Mouse (Mus musculus) erythroid progenitor cell, adult 5-6 weeks (primary cell): ENCODE data around the gene Emc8. TPM values are rescaled to one million over a fixed set of nuclear protein-coding genes. Genes with fewer than 3 reads are reported as not detected.
"Not testable (repeated sequence)": the region's sequence is repeated elsewhere in the genome, so short reads cannot be mapped to it uniquely, and the experiment has no call there.

Experiments used
- ATAC-seq: replicated peaks from 2 replicates; pipeline ENCODE4 v1.8.0; 2016; ENCODE audit warnings: moderate number of reproducible peaks, mild to moderate bottlenecking, moderate TSS enrichment, inconsistent platforms; ENCODE audit not compliant: poor library complexity, low FRiP score, severe bottlenecking
- total RNA-seq, 2 experiments: library from RNA; stranded (forward) in 1 of 2; stranded (reverse) in 1 of 2; fragments of 150-400 nt in 1 of 2; fragments of 186-747, 209-891 nt in 1 of 2; gene quantifications; 2 replicates each; pipeline versions ENCODE4 v1.2.3 to v1.2.4; 2015 to 2017; ENCODE audit warnings: low replicate concordance in 2 of 2

Emc8 gene
- total RNA-seq, 2 experiments from 2014 or later = 34.4 to 48.0 TPM

DNA sequence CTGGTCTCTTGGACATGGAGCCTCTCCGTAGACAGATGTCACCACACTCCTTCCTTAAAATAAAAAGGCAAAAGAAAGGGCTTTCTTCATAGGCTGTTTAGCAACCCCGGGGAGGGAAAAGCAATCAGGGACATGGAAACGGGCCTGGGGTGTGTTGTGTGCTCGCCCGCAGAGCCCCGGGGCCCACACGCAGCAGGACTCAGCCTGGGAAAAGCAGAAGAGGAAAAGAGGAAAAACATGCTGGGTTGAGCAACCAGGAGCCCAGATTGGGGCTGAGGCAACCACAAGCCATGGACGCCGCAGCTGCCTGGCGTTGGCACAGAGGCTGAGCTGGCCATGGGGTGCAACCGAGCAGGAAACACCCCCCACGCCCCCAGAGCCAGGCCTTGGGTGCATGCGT, 17.7 kb upstream of the Emc8 start:
- ATAC-seq = no peak

DNA sequence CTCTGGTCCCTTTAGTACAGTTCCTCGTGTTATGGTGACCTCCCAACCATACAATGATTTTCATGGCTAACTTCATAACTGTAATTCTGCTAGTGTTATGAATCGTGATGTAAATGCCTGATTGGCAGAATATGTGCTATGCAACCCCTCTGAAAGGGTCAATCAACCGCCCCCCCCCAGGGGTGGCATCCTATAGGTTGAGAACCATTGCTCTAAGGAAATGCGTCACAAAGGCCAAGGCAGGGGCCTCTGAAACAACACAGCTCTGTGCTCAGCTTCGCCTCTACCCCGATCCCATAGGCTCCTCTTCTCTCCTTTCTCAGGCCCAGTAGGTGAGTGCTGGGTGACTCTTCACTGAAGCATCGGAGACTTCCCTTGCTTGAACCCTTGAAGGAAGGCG, 17.2 kb upstream of the Emc8 start:
- no peak for ATAC-seq

DNA sequence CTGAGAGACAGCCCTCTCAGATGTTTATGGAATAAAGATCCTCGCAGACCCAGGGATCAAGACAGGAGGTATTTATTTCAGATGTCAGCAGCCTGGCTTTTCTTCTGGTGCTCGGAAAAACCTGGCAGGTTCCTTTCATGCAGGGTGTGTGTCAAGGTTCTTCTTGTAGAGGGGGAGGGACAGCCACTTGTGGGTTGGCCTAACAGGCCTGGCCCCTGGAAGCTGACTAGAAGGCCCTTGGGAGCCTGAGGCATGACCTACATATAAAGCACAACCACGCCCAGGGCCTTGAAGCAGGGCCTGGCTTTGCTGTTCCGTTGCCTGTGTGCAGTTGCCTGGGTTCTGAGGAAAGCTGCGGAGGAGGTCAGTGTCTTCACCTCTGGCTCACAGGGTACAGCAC, 16.7 kb upstream of the Emc8 start:
- ATAC-seq = no peak

DNA sequence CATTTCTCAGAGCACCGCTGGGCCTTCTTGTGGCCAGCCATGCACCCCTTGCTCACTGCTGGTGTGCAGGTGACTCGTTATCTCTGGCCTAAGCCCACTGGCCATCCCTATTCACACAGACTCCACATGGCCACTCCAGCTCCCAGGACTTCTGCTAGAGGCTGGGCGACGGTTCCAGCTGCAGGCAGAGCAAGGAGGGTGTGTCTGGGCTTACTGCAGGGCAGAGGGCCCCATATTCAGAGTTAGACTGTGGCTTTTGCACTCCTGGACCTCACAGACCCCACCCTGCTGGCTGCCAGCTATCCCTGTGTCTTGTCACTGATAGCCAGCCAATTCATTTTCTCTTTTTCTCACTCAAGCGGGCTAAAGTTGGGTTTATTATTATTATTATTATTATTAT, 15.7 kb upstream of the Emc8 start:
- ATAC-seq = no peak

DNA sequence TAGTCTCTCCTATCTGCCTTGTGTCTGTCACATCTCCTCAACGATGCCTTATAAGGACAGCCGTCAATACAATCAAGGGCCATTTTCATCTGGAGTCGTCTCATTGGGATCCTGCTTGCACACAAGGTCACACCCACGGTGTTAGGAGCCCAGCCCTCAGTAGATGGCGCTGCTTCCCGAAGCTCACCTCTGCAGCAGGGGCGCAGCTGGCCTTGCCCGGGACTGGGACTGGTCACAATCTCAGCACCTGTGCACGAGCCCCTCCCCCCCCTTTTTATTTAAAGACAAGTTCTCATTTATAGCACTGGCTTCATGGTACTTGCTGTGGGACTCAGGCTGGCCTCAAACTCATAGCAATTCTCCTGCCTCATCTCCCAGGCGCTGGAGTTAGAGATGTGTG, 15.2 kb upstream of the Emc8 start:
- peak; percentile 47; the same call in 1 of the 2 replicates for ATAC-seq

DNA sequence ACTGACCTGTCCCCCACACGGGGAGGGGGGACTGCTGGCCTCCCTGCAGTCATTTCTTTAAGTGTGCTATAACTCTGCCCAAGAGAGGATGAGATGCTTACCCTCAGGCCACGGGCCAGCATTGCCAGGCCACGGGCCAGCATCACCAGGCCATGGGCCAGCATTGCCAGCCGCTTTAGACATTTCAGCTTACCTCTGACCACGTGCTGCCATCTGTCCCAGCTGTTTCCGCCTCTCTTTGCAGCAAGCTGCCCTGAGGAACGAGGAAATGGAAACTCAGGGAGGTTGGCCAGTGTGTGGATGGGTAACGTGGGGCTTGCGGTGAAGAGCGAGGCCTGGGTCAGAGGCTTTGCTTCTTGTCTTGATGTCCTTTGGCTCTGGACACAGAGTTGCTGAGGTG, 12.7 kb upstream of the Emc8 start:
- ATAC-seq = no peak

DNA sequence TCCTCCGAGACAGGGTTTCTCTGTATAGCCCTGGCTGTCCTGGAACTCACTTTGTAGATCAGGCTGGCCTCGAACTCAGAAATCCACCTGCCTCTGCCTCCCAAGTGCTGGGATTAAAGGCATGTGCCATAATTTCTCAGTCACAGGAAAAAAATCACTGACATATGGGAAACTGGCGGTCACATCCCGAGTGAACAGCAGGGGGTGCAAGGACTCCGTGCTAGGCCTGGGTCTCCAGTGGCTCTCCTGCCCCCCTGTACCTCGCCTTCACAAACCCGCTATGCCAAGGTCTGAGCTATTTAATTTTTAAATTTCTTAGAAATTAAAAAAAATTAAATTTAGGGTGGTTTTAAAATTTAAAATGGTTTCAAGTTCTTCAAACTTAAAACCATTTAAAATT, 12.0 kb upstream of the Emc8 start:
- not testable (repeated sequence) for ATAC-seq

DNA sequence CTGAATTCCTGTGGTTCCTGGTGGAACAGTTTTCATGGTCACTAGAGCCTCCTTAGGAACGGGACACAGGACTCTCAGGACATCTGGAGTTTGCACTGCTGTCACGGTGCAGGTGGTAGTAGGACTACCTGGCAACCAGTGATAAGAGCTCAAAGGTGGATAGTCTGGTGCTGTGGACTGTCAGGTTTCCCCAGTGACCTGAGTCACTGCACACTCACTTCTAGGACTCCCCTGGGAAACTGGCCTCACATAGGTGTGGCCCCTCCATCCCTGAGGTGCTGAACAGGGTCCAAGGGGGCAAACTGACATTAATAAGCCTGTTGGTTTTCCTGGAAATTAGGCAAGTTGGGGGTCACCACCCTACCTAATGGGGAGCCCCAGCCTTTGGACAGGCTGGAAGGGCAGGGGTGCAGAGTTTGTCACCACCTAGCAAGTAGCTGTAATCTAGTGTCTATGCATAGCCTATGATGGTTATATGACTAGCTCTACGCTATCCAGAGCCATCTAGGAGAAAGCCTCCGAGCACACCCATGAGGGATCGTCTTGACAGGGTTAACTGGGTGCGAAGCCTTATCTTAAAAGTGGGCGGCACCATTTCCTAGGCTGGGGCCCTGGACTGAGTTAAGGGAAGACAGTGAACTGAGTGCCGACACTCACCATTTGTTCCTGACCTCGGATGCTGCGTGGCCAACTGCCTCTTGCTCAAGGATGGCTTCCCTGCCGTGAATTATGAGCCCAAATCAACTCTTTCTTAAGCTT, 11.4 kb upstream of the Emc8 start:
- no peak for ATAC-seq

DNA sequence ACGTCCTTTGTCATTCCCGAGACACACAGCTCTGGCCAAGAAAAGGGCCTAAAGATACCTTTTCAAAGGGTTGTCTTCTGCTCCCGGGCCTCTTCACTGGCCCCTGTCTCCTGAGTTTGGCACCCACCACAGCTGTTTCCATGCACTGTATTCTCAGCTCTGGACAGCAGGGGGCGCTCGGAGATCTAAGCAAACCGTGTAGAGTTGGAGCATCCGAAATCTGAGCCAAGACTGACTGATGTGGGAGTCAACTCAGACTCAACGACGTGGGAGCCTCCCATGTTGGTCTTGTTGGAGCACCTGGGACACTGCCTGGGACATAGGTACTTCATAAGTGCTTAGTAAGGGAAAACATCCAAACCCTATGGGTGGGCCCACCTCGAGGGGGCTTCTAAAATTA, 10.1 kb upstream of the Emc8 start:
- peak; percentile 74 for ATAC-seq

DNA sequence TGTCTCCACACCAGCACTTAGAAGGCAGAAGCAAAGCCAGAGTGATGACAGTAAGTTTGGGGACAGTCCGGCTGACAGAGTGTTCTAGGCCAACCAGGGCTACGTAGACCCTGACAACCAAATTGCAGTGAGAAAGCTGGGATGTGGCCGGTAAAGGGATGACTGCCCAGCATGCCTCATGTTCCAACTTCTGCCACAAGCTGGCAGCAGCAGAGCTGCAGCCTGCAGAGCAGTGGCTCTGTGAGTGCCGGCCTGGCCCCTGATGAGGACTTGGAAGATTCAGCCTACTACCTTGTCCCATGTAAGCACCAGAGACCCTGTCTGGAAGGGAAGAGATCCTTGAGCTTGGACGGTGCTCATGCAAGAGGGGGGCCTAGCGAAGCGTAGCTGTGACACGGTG, 7.3 kb upstream of the Emc8 start:
- no peak for ATAC-seq

DNA sequence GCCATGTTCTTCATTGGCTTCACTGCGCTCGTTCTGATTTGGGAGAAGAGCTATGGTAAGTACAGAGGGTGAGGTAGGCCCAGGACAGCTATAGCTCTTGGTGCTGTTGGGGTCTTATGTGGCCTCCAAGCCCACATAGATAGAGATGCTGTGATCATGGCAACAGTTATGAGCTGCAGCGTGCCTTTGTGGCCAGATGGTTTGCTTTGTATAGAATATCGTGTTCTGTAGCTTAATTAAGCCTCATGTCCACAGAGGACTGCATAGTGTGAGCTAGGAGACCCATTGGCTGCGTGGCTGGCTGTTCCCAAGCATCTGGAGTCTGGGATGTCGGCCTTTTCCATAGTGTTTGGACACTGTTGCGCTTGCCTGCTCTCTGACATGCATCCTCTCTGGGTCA, 4.9 kb upstream of the Emc8 start:
- ATAC-seq = no peak

DNA sequence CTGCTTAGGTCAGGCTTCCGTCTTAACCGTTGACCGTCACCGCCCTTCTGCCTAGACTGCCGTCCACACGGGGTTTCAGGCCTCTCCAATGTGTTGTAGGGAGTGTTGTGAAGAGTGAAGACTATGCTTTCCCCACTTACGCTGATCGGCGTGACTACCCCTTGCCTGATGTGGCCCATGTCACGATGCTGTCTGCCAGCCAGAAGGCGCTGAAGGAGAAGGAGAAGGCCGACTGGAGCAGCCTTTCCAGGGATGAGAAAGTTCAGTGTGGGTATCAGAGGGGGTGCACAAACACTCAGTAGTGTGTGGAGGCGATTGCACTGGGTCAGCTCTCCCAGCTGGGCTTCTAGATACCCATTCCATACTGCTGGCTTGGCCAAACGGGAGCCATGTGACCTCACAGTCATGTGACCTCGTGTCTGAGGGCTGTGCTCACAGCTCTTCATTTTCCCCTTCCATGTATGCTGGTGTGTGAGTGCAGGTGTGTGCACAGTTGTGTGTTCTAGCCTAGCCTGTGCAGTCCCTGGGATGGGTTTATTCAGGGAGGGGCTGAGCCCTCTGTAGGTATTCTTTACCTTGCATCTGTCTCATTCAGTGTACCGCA, 4.4 kb upstream of the Emc8 start:
- no peak for ATAC-seq

DNA sequence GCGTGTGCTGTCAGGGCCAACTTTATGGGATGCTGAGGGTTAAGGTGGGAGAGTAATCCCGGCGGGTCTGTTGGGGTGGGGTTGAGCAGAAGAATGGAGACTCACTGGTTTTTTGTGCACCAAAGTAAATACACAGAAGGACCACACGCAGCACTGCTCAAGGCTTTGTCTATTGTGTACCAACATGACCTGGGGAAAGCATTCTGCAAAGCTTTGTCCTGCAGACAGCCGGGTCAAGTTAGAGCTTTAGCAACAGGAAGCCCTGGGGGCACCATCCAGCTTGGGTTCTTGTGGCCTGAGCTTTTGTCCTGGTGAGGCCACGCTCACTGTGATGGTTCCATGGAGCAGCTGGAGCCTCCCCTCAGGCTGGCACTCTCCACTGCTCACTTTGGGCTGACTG, 3.4 kb upstream of the Emc8 start:
- ATAC-seq = no peak

DNA sequence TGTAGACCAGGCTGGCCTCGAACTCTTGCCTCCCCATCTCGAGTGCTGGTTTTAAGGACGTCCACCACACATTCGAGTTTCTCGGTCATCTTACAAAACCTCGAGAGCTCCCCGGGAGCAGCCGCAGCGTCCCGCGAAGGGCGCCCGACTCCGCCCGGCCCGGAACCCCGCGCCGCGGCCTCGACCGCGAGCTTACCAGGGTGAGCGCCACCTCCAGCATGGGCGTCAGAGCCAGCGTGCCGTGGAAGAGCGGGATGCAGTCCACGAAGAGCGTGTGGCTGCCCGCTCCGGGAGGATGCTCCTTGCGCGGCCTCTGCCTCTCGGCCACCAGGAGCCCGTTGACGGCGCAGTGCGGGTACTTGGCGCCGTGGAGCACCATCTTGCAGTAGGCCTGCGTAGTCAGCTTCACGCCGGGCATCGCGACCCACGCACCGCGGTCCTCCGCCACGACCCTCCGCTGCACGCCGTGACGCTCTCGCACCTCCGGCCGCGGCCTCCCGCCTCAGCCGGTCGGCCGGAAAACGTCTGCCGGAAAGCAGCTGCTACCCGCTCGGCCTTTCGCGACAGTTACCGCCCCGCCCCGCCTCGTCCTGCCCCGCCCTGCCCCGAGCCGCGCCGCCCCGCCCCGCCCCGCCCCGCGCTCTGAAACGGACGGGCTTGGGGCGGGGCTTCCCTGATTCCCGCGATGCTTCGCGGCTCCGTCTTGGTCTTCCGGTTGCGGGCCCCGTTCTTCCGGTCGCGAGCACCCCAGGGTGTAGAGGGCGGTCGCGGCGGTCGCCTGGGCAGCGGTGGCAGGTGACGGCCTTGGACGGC, 606 bp downstream of the Emc8 start, which contains the start of the genes Gm27021 and Cox4i1:
Gene Gm27021 (minus strand): TSS at position 519 of the 813 bp plus-strand sequence.
Gene Cox4i1 (plus strand): TSS at position 662 of the 813 bp plus-strand sequence.
- ATAC-seq = peak; percentile 85

DNA sequence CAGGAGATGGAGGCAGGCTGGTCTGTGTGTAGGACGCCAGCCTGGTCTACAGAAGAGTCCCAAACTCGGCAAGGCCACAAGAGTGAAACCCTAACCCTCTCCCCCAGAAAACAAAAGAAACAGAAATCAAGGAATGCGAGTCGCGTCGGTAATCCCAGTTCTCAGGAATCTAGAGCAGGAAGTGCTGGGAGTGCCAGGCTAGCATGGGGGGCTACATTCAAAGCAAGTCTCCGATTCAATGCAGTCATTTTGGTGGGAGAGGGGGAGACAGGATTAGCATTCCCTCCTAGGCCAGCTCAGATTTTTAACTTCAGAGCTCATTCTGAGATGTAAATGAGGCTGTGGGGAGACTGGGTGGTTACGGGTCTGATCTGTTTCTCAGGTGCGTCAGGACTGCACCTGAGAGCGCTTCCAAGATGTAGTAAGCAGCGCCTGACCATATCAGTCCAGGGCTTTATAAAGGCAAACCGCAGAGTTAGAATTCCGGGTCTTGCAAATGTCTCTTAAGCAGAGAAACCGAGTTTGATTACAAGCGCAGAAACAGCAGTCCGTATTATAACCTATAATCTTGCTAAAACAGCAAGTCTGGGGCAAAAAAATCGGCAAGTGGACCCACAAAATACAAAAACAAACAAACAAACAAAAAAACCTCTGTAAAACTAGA, 1.4 kb downstream of the Emc8 start:
- ATAC-seq = no peak

DNA sequence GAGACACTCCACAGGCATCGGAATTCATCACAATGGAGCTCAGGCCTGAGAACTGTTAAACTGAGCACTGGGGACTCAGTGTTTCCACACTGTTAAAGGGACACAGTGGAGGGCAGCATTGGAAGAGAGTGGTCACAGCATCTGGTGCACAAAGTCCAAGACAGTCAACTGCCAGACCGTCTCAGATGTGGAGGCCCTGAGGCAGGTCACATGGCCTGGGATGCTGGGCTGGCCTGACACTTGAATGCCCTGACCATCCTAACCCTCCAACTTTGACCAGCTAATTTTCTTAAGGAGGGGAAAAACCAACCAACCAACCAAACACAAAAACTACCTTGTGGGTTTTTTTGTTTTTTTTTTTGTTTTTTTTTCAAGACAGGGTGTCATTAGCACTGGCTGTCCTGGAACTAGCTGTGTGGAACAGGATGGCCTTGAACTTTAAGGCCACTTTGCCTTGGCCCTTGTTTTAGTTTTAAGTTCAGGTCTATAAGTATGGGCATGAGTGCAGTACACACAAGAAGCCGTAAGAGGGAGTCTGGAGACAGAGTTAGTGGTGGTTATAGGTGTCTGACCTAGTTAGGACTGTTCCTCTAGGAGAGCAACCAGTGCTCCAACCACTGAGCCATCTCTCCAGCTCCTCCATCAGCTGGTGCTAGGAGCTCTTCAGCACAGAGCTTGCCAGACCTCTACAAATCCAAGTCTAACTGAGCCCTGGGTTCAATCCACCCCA, 2.5 kb downstream of the Emc8 start:
- ATAC-seq = peak; percentile 47

DNA sequence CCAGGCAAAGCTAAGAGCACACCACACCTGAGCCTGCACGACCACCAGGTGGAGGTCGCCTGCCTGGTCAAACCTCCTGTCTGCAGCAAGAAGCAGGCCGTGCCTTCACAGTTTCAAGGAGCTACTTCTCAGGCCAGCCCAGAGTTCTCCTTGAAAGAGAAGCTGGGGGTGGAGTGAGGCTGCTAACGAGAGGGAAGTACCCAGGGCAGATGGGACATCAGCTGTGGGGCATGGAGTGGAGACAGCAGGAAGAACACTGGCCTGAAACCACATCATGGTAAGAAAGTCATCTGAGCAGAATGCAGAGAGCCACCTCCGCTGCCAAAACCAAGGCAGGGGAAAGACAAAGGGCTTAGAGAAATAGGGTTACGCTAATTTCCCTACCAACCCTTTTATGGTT, 3.8 kb downstream of the Emc8 start:
- no peak for ATAC-seq

DNA sequence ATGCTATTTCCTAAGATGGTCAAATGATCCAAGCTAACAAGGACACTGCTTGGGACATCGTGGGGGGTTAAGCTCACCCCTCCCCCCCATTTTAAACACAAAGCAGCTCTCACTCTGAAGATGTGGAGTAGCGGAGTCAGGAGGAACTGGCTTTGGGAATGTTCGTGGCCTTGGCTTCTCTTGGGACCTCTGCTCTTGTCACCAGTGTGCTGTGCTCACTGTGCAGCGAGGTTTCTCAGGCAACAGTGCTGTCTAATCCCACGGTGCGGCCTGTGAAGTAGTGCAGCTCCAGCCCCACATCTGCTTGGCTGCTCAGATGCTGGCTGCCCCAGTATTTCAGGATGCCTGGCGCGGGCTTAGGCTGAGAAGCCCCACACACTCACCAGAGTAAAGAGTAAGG, 11.0 kb downstream of the Emc8 start:
- no peak for ATAC-seq

DNA sequence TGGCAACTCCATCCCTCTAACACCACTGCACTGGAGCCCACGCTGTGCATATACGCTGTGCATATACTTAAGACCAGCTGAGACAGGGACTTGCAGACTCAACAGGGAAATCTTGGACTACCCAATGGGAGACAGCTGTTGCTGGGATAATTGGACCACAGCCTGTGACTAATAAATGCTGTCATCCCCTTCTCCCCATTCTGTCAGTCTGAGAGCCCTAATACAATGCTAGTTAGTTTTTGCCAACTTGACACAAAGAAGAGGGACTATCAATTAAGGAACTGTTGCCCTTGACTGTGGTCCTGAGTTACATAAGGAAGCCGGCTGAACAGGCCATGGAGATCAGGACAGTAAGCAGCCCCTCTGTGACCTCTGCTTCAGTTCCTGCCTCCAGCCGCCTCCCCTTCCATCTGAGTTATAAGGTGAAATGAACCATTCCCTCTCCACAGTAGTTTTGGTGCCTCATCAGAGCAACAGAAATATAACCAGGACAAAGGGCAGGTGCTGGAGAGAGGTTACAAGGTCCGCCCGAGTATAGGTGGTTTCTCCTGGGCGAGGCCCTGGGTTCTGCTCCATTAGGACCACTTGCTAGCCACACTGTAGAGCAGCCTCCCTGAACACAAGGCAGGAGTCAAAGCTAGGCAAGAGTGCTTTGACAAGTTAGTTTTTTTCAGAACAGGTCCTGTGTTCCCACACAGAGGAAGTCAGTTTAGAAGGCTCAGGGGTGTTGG, 11.9 kb downstream of the Emc8 start:
- no peak for ATAC-seq
